Mouse (Mus musculus) hindbrain, embryonic 14.5 days (tissue): Measurements from ENCODE around the gene Dok4. TPM values are rescaled to one million over a fixed set of nuclear protein-coding genes. Genes with fewer than 3 reads are reported as not detected.
"Not testable (repeated sequence)": the region's sequence is repeated elsewhere in the genome, so short reads cannot be mapped to it uniquely, and the experiment has no call there.

Experiments
- ATAC-seq: fragments of 200-750 bp; cut with Nextera tagmentation; 2 replicates; pipeline ENCODE4 v1.8.0; 2017; ENCODE audit warnings: moderate number of reproducible peaks, mild to moderate bottlenecking, moderate TSS enrichment, moderate library complexity; ENCODE audit not compliant: low FRiP score
- DNase-seq: peaks from one replicate; pipeline ENCODE4 v3.0.0-alpha.2; 2015; ENCODE audit warnings: low spot score
- H3K27ac ChIP-seq: fragments of 300-500 bp; sonication (generic); 2 replicates; pipeline ENCODE4 v1.5.1; 2014; ENCODE audit warnings: mild to moderate bottlenecking, moderate library complexity
- H3K27me3 ChIP-seq: fragments of 300-500 bp; sonication (generic); 2 replicates; pipeline ENCODE4 v1.6.1; 2014; ENCODE audit warnings: mild to moderate bottlenecking, low read length, mixed read lengths; ENCODE audit not compliant: control insufficient read depth, insufficient read depth
- H3K36me3 ChIP-seq: fragments of 300-500 bp; sonication (generic); replicated peaks from 2 replicates; pipeline ENCODE4 v1.6.1; 2014; ENCODE audit not compliant: control insufficient read depth, insufficient read depth
- H3K4me1 ChIP-seq: fragments of 300-500 bp; sonication (generic); replicated peaks from 2 replicates; pipeline ENCODE4 v1.6.1; 2014; ENCODE audit warnings: antibody characterized with exemption, low read length, mixed read lengths; ENCODE audit not compliant: control insufficient read depth, insufficient read depth
- H3K4me2 ChIP-seq: fragments of 300-500 bp; sonication (generic); replicated peaks from 2 replicates; pipeline ENCODE4 v1.6.1; 2014; ENCODE audit warnings: mild to moderate bottlenecking, moderate library complexity
- H3K4me3 ChIP-seq: fragments of 300-500 bp; sonication (generic); replicated peaks from 2 replicates; pipeline ENCODE4 v1.5.1; 2014; ENCODE audit warnings: mild to moderate bottlenecking, low read length
- H3K9ac ChIP-seq: fragments of 300-500 bp; sonication (generic); 2 replicates; pipeline ENCODE4 v1.6.1; 2014
- H3K9me3 ChIP-seq: fragments of 300-500 bp; sonication (generic); 2 replicates; pipeline ENCODE4 v1.6.1; 2016; ENCODE audit warnings: low read length; ENCODE audit not compliant: control insufficient read depth
- WGBS: fragments of 180-500 bp; shearing (Covaris S2); extraction: QIAGEN DNeasy Blood & Tissue Kit; methylation state at CpG from one replicate; pipeline ENCODE4 v1.1.7; 2014; 5-methylcytosine and 5-hydroxymethylcytosine counted together
- polyA plus RNA-seq: library from polyadenylated mRNA; unstranded; fragments of >200 nt; fragmentation: Nextera tagmentation; extraction: Ambion mirVana; gene quantifications from 2 replicates; pipeline ENCODE4 v1.2.1, GENCODE M21; 2014

The Dok4 gene
- polyA plus RNA-seq, 1 experiment from 2014 or later: 65.2 TPM

DNA sequence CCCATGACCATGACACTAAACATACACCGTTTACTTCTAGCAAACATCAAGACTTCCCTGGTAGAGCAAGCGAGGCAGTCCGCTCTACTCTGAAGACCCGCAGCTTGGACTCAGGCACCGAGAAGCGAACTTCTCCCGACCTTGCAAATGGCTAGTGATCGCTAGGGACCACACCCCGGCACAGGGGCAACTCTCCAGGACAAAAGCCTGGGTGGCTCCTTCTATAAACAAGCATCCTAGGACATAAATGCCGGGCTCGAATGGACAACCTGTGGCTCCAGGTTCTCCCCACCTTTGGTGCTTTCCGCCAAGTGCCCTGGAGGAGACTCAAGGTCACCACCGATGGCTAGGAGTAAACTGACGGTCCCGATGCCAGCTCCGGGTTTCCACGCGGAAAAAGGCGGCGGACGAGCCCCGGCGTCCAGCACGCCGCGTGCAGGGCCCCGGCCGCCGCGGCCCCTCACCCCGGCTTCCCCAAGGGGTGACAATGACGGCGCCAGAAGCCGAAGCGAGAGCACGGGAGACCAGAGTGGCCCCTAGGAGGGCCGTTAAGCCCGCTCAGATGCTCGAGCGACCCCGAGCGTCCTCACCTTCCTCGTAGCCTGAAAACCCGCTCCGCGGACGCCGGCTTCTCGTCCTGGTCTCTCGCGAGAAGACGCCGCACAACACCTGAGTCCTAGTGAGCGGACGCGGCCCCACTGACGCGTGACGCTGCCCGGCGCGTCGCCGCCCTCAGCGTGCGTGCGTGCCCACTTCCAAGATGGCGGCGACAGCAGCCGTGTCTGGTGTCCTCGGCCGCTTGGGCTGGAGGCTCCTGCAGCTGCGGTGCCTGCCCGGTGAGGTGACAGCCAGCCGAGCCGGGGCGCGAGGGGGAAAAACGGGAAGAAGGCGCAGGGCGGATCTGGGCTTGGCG lies 38.2 kb downstream of the Dok4 start, which contains the start of the genes Coq9 and Ciapin1:
TSS of gene Coq9 (plus strand) at position 660 of the 913 bp plus-strand sequence.
TSS of gene Ciapin1 (minus strand) at position 697 of the 913 bp plus-strand sequence.
- Histone ChIP-seq H3K27ac (peak within 1 kb of the TSS; percentile 93), H3K27me3 (no peaks in the 10 kb centered on the region), H3K9me3 (no peaks in the 10 kb centered on the region), H3K4me2 (peak within 1 kb of the TSS; percentile 84), H3K36me3 (0 out of 2 replicates have a peak, but pooled peaks cover 2% of the 10 kb centered on the region), H3K9ac (peak within 1 kb of the TSS; percentile 92), H3K4me1 (peaks cover 18% of the 10 kb centered on the region), H3K4me3 (peak within 1 kb of the TSS; percentile 99)
- ATAC-seq (peak; percentile 99), DNase-seq (peak; percentile 97)
- WGBS: under 1% methylated on average over 81 of the region's 82 CpGs

DNA sequence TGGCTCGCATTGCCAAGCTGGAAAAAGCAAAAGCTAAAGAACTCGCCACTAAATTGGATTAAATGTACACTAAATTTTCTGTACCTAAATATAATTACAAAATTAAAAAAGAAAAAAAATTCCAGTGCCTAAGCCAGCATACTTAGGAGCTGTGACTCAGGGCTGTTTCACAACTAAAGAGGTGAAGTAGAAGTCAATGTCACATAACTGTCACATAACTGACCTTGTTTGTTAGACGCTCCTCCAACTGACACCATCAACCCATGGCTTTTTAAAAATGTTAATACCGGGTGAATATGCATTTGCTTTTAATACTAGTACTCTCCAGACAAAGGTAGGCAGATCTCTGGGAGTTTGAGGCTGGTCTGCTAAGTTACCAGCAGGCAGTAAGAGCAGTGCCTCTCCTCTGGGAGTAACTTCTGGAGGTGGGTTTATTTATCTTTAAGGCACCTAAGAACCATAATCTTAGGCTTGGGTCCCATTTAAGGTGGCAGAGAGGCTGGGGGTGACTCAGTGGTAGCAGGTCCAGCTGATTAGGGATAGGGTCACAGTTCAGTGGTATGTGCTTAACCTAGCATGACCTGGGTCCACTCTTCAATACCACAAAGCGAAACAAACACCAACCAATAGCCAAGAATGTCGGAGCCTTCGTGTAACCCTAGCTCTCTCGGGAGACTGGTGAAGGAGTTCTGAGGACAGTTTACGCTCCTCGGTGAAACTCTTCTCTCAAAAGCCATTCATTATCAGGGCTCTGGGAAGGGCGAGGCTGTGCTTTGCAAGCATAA lies 39.5 kb downstream of the Dok4 start:
- Histone ChIP-seq H3K4me3 (peak overlapping the region; percentile 99), H3K4me1 (peaks cover 18% of the 10 kb centered on the region), H3K27ac (no peak overlapping the region), H3K36me3 (peaks cover 3% of the 10 kb centered on the region), H3K9ac (peak overlapping the region; percentile 92; the same call in 1 of the 2 replicates), H3K27me3 (no peaks in the 10 kb centered on the region), H3K9me3 (no peaks in the 10 kb centered on the region), H3K4me2 (peak overlapping the region; percentile 84)
- DNase-seq (no peak), ATAC-seq (no peak)
- WGBS: 71% methylated on average over 11 of the region's 11 CpGs

DNA sequence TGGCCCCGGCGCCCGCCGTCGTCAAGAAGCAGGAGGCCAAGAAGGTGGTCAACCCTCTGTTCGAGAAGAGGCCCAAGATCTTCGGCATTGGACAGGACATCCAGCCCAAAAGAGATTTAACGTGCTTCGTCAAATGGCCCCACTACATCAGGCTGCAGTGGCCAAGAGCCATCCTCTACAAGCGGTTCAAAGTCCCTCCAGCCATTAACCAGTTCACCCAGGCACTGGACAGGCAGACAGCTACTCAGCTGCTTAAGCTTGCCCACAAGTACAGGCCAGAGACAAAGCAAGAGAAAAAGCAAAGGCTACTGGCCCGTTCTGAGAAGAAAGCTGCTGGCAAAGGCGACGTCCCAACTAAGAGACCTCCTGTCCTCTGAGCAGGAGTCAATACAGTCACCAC lies 40.4 kb downstream of the Dok4 start:
- not testable (repeated sequence) for ATAC-seq, H3K9me3 ChIP-seq, H3K4me3 ChIP-seq, DNase-seq, H3K27ac ChIP-seq, H3K9ac ChIP-seq, H3K27me3 ChIP-seq, H3K4me2 ChIP-seq
- Histone ChIP-seq H3K36me3 (peaks cover 12% of the 10 kb centered on the region), H3K4me1 (peaks cover 18% of the 10 kb centered on the region)
- WGBS: 96% methylated on average over 13 of the region's 13 CpGs

DNA sequence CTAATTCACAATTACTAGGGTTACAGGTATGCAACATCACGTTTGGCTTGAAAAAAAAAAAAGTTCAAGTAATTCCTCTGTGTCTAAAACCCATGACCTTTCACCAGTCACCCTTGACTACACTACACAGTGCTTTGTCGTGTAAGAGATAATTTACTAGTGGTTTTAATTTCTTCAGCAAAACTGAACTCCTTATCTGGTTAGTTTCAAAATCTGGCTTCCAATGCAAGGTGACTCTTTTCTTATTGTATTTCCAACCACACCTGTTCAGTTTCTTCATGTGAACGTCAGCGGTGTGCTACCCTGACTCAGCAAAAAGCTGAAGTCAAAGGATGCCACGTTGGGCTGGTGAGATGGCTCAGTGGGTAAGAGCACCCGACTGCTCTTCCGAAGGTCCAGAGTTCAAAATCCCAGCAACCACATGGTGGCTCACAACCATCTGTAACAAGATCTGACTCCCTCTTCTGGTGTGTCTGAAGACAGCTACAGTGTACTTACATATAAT lies 42.2 kb downstream of the Dok4 start:
- 82% methylated on average over 7 of the region's 7 CpGs for WGBS
- ATAC-seq, DNase-seq, H3K4me2 ChIP-seq, H3K9me3 ChIP-seq, H3K27me3 ChIP-seq, H3K4me3 ChIP-seq, H3K27ac ChIP-seq, H3K9ac ChIP-seq: not testable (repeated sequence)
- H3K4me1 ChIP-seq: peaks cover 14% of the 10 kb centered on the region
- H3K36me3 ChIP-seq: peaks cover 29% of the 10 kb centered on the region

DNA sequence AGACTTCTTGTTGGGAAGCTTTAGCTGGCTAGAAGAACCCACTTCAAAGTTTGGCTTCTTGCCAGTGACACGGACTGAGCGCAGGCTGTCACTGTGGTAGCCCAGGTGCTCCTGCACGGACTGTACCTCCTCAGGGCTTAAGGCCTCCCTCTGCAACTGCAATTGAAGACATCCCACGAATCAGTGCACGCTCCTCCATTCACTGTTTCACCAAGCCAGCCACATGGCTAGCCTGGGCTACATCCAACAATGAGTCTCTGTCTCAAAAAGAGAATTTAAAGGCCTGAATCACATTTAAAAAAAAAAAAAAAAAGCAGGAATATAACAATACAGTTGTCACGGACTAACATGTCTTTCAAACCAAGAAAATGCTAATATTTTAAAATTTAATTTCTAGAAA lies 47.8 kb downstream of the Dok4 start:
- Histone ChIP-seq H3K9ac (no peak overlapping the region), H3K9me3 (no peaks in the 10 kb centered on the region), H3K27ac (no peak overlapping the region), H3K4me1 (no peaks in the 10 kb centered on the region; the same call in 1 of the 2 replicates), H3K4me2 (no peak overlapping the region), H3K27me3 (no peaks in the 10 kb centered on the region), H3K4me3 (no peak overlapping the region), H3K36me3 (peaks cover 82% of the 10 kb centered on the region)
- no peak for DNase-seq
- 89% methylated on average over 6 of the region's 6 CpGs for WGBS
- ATAC-seq: no peak

DNA sequence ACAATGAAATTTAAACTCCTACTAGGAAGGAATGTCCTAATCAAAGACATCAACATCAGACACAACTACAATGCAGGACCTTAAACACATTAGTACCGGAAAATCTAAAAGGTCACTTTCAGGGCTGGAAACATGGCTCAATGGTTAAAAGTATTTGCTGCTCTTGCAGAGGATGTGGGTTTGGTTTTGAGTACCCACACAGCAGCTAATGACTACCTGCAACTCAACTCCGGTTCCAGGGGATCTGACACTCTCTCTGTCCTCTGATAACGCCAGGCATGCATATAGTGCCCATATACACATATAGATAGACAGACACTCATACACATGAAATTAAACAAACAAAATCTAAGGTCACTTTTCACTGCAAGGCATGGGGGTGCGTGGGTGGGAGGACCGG lies 49.9 kb downstream of the Dok4 start:
- peaks cover 90% of the 10 kb centered on the region for H3K36me3 ChIP-seq
- no peaks in the 10 kb centered on the region for H3K4me1 ChIP-seq
- DNase-seq (no peak), ATAC-seq (no peak)
- 95% methylated on average over 5 of the region's 5 CpGs for WGBS
- no peak overlapping the region for H3K4me3 ChIP-seq
- no peak overlapping the region for H3K9ac ChIP-seq
- H3K27me3 ChIP-seq: no peaks in the 10 kb centered on the region
- no peak overlapping the region for H3K4me2 ChIP-seq
- H3K9me3 ChIP-seq: no peaks in the 10 kb centered on the region
- no peak overlapping the region for H3K27ac ChIP-seq

DNA sequence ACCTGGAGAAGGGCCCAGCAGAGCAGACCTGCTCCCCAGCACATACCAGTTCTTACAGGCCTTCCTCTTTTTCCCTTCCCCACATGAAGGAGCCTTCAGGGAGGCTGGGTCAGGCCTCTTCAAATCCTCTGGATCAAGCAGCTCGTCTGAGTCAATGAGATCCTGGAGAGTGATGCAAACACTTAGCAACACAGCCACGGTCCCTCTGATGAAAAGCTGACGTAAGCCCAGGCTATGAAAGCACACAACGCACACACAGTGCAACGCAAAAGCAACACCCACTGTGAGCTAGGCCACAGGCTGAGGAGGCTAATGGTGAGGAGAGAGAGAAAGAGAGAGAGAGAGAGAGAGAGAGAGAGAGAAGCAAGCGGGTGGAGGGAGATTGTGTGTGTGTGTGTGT lies 51.0 kb downstream of the Dok4 start:
- peaks cover 80% of the 10 kb centered on the region for H3K36me3 ChIP-seq
- H3K27me3 ChIP-seq: no peaks in the 10 kb centered on the region
- no peak overlapping the region for H3K4me3 ChIP-seq
- DNase-seq (no peak), ATAC-seq (no peak)
- H3K27ac ChIP-seq: no peak overlapping the region
- no peaks in the 10 kb centered on the region for H3K4me1 ChIP-seq
- H3K9me3 ChIP-seq: no peaks in the 10 kb centered on the region
- H3K9ac ChIP-seq: no peak overlapping the region
- no peak overlapping the region for H3K4me2 ChIP-seq
- 88% methylated on average over 6 of the region's 6 CpGs for WGBS

DNA sequence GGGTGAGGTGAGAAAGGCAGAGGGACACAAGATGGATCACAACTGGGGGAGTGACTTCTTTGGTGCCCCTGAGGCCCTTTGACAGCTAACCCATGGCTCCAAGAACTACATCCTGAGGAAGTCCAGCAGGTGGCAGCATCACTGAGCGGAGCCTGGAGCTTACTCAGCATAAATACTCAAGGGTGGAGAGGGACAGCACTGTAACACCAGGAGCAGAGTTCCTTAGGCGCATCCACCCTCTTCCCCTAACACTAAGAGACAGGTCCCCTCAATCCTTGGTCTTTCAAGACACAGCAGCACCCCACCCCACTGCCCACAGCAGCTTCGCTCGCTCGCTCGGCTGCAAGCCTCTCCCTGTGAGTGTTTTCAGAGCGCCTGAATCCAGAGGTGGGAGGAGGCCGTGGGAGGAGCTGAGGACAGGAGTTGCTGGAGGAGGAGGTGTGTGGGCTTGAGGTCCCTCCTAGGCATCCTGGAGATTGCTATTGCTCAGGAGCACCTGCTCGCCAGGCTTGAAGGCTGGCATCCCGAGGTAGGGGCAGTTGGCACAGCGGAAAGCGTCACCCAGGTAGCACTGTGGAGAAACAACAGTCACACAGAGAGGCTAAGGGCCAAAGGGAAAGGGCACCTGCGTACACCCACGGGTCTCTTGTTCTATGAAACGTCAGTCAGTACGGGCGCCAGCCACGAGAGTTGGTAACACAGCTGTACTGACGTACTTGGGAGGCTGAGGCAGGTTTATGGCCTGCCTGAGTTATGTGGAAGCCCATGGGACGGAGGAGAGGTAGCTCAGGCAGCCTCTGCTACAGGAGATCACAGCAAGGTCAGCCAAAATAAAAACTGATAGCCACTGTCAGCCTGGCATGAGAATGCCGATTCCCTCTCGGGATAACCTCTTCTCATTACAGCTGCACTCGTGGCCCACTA lies 53.2 kb downstream of the Dok4 start:
- Histone ChIP-seq H3K36me3 (peaks cover 59% of the 10 kb centered on the region), H3K4me1 (no peaks in the 10 kb centered on the region), H3K4me3 (no peak overlapping the region), H3K27me3 (no peaks in the 10 kb centered on the region), H3K9me3 (no peaks in the 10 kb centered on the region), H3K9ac (no peak overlapping the region), H3K27ac (no peak overlapping the region), H3K4me2 (no peak overlapping the region)
- ATAC-seq (peak; percentile 55; the same call in 1 of the 2 replicates), DNase-seq (peak; percentile 48)
- 83% methylated on average over 23 of the region's 23 CpGs for WGBS
